Mouse (Mus musculus): ENCODE results near the gene Mycl.

GRCm38 (mm10) chr4:122998537-122999262 is 3.2 kb downstream of the Mycl start:
- no peak for TF ChIP-seq CTCF (IDR thresholded peaks at IDR 0.05; ENCODE audit: insufficient read depth, low read length)
- no peak for TF ChIP-seq POLR2A (IDR thresholded peaks at IDR 0.05; ENCODE audit: borderline replicate concordance, extremely low read depth, low read depth, low read length)

Measured in lung, adult 2 months (tissue).